Mouse (Mus musculus): ENCODE data around the gene Smim4. TPM values are rescaled to one million over a fixed set of nuclear protein-coding genes. Genes with fewer than 3 reads are reported as not detected.

The Smim4 gene
- polyA plus RNA-seq, 1 experiment from 2014 or later, result 67.3 TPM

DNA sequence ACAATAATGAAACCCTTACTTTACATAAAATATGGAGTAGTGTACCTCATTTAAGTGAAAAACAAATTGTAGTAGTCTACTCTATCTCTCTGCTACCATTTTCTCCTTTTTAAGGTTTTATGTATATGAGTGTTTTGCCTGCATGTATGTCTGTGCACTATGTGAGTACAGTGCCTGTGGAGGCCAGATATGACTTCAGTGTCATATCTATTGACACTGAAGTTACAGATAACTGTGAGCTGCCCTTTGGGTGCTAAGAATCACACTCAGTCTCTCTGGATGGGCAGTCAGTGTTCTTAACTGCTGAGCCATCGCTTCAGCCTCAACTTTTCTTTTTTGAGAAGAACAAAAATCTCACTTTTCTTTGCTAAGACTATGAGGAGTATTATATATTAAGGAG, 82.9 kb downstream of the Smim4 start:
- Histone ChIP-seq H3K9ac (no peak overlapping the region), H3K4me2 (replicated peaks) (no peak overlapping the region), H3K27me3 (no peaks in the 10 kb centered on the region), H3K4me3 (replicated peaks) (no peak overlapping the region), H3K9me3 (replicated peaks) (no peaks in the 10 kb centered on the region), H3K4me1 (no peaks in the 10 kb centered on the region), H3K27ac (replicated peaks) (no peak overlapping the region), H3K36me3 (peaks cover 65% of the 10 kb centered on the region)
- no peak for ATAC-seq (ENCODE audit: insufficient number of reproducible peaks, low FRiP score, low TSS enrichment, low read depth)
- WGBS, result 96% methylated on average over 1 of the region's 1 CpGs

GRCm38 (mm10) chr14:31045296-31045695, 83.5 kb downstream of the Smim4 start:
- no peak for ATAC-seq (ENCODE audit: insufficient number of reproducible peaks, low FRiP score, low TSS enrichment, low read depth)
- Histone ChIP-seq H3K4me3 (replicated peaks) (no peak overlapping the region), H3K27ac (replicated peaks) (no peak overlapping the region), H3K27me3 (no peaks in the 10 kb centered on the region), H3K36me3 (peaks cover 59% of the 10 kb centered on the region), H3K4me1 (no peaks in the 10 kb centered on the region), H3K9me3 (replicated peaks) (no peaks in the 10 kb centered on the region), H3K4me2 (replicated peaks) (no peak overlapping the region), H3K9ac (no peak overlapping the region)
- WGBS, result 83% methylated on average over 5 of the region's 5 CpGs

Other genes with a start within 250 kb of the Smim4 start
- 20.0 and 29.0 TPM in 2 replicates for gene Mustn1, start 249.8 kb downstream of the Smim4 start, polyA plus RNA-seq (2015; fragmentation: Nextera tagmentation; extraction: Ambion mirVana)
- gene Itih4, start 242.5 kb downstream of the Smim4 start, polyA plus RNA-seq (2015; fragmentation: Nextera tagmentation; extraction: Ambion mirVana), result not detected in 2 replicates
- 0.07 and 0.12 TPM in 2 replicates for gene Itih3, start 205.2 kb downstream of the Smim4 start, polyA plus RNA-seq (2015; fragmentation: Nextera tagmentation; extraction: Ambion mirVana)
- not detected in 2 replicates for gene Itih1, start 185.7 kb downstream of the Smim4 start, polyA plus RNA-seq (2015; fragmentation: Nextera tagmentation; extraction: Ambion mirVana)
- 12.6 and 13.8 TPM in 2 replicates for gene Nek4, start 177.6 kb downstream of the Smim4 start, polyA plus RNA-seq (2015; fragmentation: Nextera tagmentation; extraction: Ambion mirVana)
- 71.0 and 76.6 TPM in 2 replicates for gene Glt8d1, start 127.6 kb downstream of the Smim4 start, polyA plus RNA-seq (2015; fragmentation: Nextera tagmentation; extraction: Ambion mirVana)
- 453 and 455 TPM in 2 replicates for gene Spcs1, start 127.3 kb downstream of the Smim4 start, polyA plus RNA-seq (2015; fragmentation: Nextera tagmentation; extraction: Ambion mirVana)
- gene Pbrm1, start 109.8 kb downstream of the Smim4 start, polyA plus RNA-seq (2015; fragmentation: Nextera tagmentation; extraction: Ambion mirVana), result 121 and 132 TPM in 2 replicates
- gene Gnl3, start 109.8 kb downstream of the Smim4 start, polyA plus RNA-seq (2015; fragmentation: Nextera tagmentation; extraction: Ambion mirVana), result 109 and 113 TPM in 2 replicates
- 393 and 421 TPM in 2 replicates for gene Nt5dc2, start 2.1 kb upstream of the Smim4 start, polyA plus RNA-seq (2015; fragmentation: Nextera tagmentation; extraction: Ambion mirVana)
- gene Stab1, start 39.7 kb upstream of the Smim4 start, polyA plus RNA-seq (2015; fragmentation: Nextera tagmentation; extraction: Ambion mirVana), result 50.6 and 66.2 TPM in 2 replicates
- gene Tnnc1, start 79.4 kb upstream of the Smim4 start, polyA plus RNA-seq (2015; fragmentation: Nextera tagmentation; extraction: Ambion mirVana), result 267 and 372 TPM in 2 replicates
- gene Nisch, start 88.0 kb upstream of the Smim4 start, polyA plus RNA-seq (2015; fragmentation: Nextera tagmentation; extraction: Ambion mirVana), result 394 and 407 TPM in 2 replicates
- 1.3 and 1.8 TPM in 2 replicates for gene Sema3g, start 88.9 kb upstream of the Smim4 start, polyA plus RNA-seq (2015; fragmentation: Nextera tagmentation; extraction: Ambion mirVana)
- gene Phf7, start 122.4 kb upstream of the Smim4 start, polyA plus RNA-seq (2015; fragmentation: Nextera tagmentation; extraction: Ambion mirVana), result 10.1 and 12.1 TPM in 2 replicates
- gene Bap1, start 122.5 kb upstream of the Smim4 start, polyA plus RNA-seq (2015; fragmentation: Nextera tagmentation; extraction: Ambion mirVana), result 74.6 and 76.9 TPM in 2 replicates
- 6.0 and 7.2 TPM in 2 replicates for gene Dnah1, start 194.9 kb upstream of the Smim4 start, polyA plus RNA-seq (2015; fragmentation: Nextera tagmentation; extraction: Ambion mirVana)
- 41.6 and 42.3 TPM in 2 replicates for gene Capn7, start 207.7 kb upstream of the Smim4 start, polyA plus RNA-seq (2015; fragmentation: Nextera tagmentation; extraction: Ambion mirVana)

Measured in embryonic facial prominence, embryonic 15.5 days (tissue).